Mouse (Mus musculus) limb, embryonic 14.5 days (tissue): Measurements from ENCODE around the gene Cma1. TPM values are rescaled to one million over a fixed set of nuclear protein-coding genes. Genes with fewer than 3 reads are reported as not detected.
A peak's percentile ranks its signal among the peaks of the same experiment; 100 is the strongest.

Source experiments
- ATAC-seq: fragments of 200-750 bp; cut with Nextera tagmentation; 2 replicates; pipeline ENCODE4 v1.8.0; 2017; ENCODE audit warnings: low read depth, moderate number of reproducible peaks, moderate TSS enrichment; ENCODE audit not compliant: low FRiP score
- DNase-seq: peaks from one replicate; pipeline ENCODE4 v3.0.0-alpha.2; 2015; ENCODE audit warnings: low spot score
- H3K27ac ChIP-seq: fragments of 300-500 bp; sonication (generic); replicated peaks from 2 replicates; pipeline ENCODE4 v1.5.1; 2014; ENCODE audit warnings: low read depth, mild to moderate bottlenecking, low read length, moderate library complexity, mixed read lengths
- H3K27me3 ChIP-seq: fragments of 300-500 bp; sonication (generic); 2 replicates; pipeline ENCODE4 v1.6.1; 2014; ENCODE audit warnings: low read length, mixed read lengths; ENCODE audit not compliant: control insufficient read depth, insufficient read depth
- H3K36me3 ChIP-seq: fragments of 300-500 bp; sonication (generic); 2 replicates; pipeline ENCODE4 v1.6.1; 2014; ENCODE audit warnings: mild to moderate bottlenecking, low read length, moderate library complexity, mixed read lengths; ENCODE audit not compliant: control insufficient read depth, insufficient read depth
- H3K4me1 ChIP-seq: fragments of 300-500 bp; sonication (generic); 2 replicates; pipeline ENCODE4 v1.6.1; 2014; ENCODE audit warnings: antibody characterized with exemption, low read length, mixed read lengths; ENCODE audit not compliant: control insufficient read depth, insufficient read depth
- H3K4me2 ChIP-seq: fragments of 300-500 bp; sonication (generic); replicated peaks from 2 replicates; pipeline ENCODE4 v1.6.1; 2014; ENCODE audit warnings: low read depth, mild to moderate bottlenecking, low read length, moderate library complexity; ENCODE audit not compliant: severe bottlenecking
- H3K4me3 ChIP-seq: fragments of 300-500 bp; sonication (generic); replicated peaks from 2 replicates; pipeline ENCODE4 v1.5.1; 2014; ENCODE audit warnings: low read length
- H3K9ac ChIP-seq: fragments of 300-500 bp; sonication (generic); 2 replicates; pipeline ENCODE4 v1.6.1; 2014; ENCODE audit warnings: mild to moderate bottlenecking, low read depth, low read length, moderate library complexity; ENCODE audit not compliant: severe bottlenecking
- H3K9me3 ChIP-seq: fragments of 300-500 bp; sonication (generic); 2 replicates; pipeline ENCODE4 v1.6.1; 2016; ENCODE audit warnings: low read length; ENCODE audit not compliant: control insufficient read depth
- POLR2A ChIP-seq: fragments of 200-500 bp; IDR thresholded peaks from 2 replicates; pipeline ENCODE4 v1.8.0; 2012; ENCODE audit warnings: inconsistent platforms, mild to moderate bottlenecking, moderate library complexity, borderline replicate concordance; ENCODE audit not compliant: insufficient read depth, insufficient read length; ENCODE audit errors: extremely low read depth
- WGBS: fragments of 180-500 bp; shearing (Covaris S2); extraction: QIAGEN DNeasy Blood & Tissue Kit; methylation state at CpG from one replicate; pipeline ENCODE4 v1.1.7; 2014; 5-methylcytosine and 5-hydroxymethylcytosine counted together
- polyA plus RNA-seq, 2 experiments: library from polyadenylated mRNA; depleted of rRNA in 1 of 2; stranded (reverse) in 1 of 2; unstranded in 1 of 2; fragments of >200 nt; fragmentation: Nextera tagmentation in 1 of 2; extraction: Ambion mirVana in 1 of 2; gene quantifications; 2 replicates each; pipeline versions ENCODE4 v1.2.1 to v1.2.3; 2012 to 2014

The Cma1 gene
- polyA plus RNA-seq, 2 experiments, result 75.4 to 211 TPM

DNA sequence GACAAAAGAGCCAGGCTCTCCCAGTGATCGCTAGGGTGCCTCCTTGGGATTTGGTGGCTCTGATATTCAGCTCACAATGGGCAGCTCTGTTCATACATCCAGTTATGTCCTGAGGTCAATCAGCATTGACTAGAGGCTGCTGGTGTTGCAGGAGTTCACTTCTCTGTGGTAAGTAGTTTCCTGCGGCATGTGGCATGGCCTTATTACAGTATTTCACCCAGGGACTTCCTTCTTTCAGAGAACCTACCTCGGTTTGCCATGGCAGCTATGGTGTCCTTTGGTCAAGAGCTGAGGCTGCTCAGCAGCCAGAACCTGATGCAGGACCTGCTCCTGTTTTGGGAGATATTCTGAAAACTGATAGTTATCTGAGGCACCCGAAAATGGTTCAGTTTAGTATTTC is 17.6 kb downstream of the Cma1 start:
- no peak overlapping the region for H3K4me2 ChIP-seq
- no peak overlapping the region for H3K9ac ChIP-seq
- no peaks in the 10 kb centered on the region for H3K4me1 ChIP-seq
- no peak for TF ChIP-seq POLR2A
- DNase-seq, result no peak
- no peaks in the 10 kb centered on the region for H3K9me3 ChIP-seq
- ATAC-seq, result no peak
- no peak overlapping the region for H3K27ac ChIP-seq
- H3K4me3 ChIP-seq, result no peak overlapping the region
- WGBS, result 85% methylated on average over 4 of the region's 4 CpGs
- no peaks in the 10 kb centered on the region for H3K36me3 ChIP-seq
- no peaks in the 10 kb centered on the region for H3K27me3 ChIP-seq

- Histone ChIP-seq H3K9me3 (no peaks in the 10 kb centered on the region), H3K27me3 (no peaks in the 10 kb centered on the region), H3K4me3 (no peak overlapping the region), H3K9ac (no peak overlapping the region), H3K4me1 (no peaks in the 10 kb centered on the region), H3K36me3 (no peaks in the 10 kb centered on the region), H3K4me2 (no peak overlapping the region), H3K27ac (no peak overlapping the region)
- ATAC-seq, result no peak
- WGBS, result 29% methylated on average over 7 of the region's 7 CpGs
- TF ChIP-seq POLR2A, result no peak
- no peak for DNase-seq
These were observed 21.8 kb downstream of the Cma1 start for GRCm38 (mm10) chr14:55922475-55923232.

GRCm38 (mm10) chr14:55918240-55919082 is 26.0 kb downstream of the Cma1 start:
- Histone ChIP-seq H3K4me3 (no peak overlapping the region), H3K4me1 (no peaks in the 10 kb centered on the region), H3K9me3 (no peaks in the 10 kb centered on the region), H3K36me3 (no peaks in the 10 kb centered on the region), H3K27me3 (no peaks in the 10 kb centered on the region), H3K27ac (no peak overlapping the region), H3K4me2 (no peak overlapping the region), H3K9ac (no peak overlapping the region)
- DNase-seq (peak; percentile 96), ATAC-seq (peak; percentile 75; the same call in 1 of the 2 replicates)
- no peak for TF ChIP-seq POLR2A
- 40% methylated on average over 14 of the region's 14 CpGs for WGBS

DNA sequence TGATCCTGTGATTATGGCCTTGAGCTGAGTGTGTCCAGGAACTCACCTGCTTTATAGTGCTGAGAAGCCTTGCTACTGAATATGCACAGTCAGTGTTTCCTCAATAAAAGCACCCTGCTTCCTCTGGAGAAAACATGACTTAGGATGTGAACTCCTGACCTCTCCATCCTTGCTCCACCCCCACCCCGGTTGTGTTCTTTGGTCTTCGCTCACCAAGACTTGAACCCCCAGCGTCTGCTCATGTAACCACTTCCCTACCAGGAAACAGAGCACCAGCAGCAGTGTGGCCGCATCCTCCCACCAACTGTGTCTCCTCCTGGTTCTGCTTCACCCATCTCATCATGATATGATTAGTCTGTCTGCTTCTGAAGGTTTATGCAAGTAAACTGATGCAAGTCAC is 31.1 kb downstream of the Cma1 start:
- Histone ChIP-seq H3K4me3 (no peak overlapping the region), H3K9me3 (no peaks in the 10 kb centered on the region), H3K4me1 (no peaks in the 10 kb centered on the region), H3K36me3 (no peaks in the 10 kb centered on the region), H3K27me3 (no peaks in the 10 kb centered on the region), H3K4me2 (no peak overlapping the region), H3K9ac (no peak overlapping the region), H3K27ac (no peak overlapping the region)
- DNase-seq, result no peak
- ATAC-seq, result no peak
- 29% methylated on average over 4 of the region's 4 CpGs for WGBS
- TF ChIP-seq POLR2A, result no peak

DNA sequence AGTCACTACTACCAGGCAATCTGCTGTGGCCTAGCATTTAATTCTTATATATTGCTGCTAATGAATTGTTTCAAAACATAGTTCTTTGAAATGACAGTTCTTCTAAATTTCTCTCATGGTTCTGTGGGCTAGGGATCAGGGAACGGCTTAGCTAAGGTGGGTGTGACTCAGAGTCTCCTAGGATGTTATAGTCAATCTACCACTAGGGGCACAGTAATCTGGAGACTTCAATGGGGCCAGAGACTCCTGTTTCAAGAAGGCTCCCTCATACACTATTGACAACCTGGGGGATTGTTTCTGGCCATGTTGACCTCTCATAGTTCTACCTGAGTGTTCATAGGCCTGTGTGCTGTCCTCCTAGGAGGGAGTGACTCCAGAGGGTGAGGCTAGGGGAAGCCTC is 39.0 kb downstream of the Cma1 start:
- Histone ChIP-seq H3K4me1 (peaks cover 7% of the 10 kb centered on the region; the same call in 1 of the 2 replicates), H3K27me3 (no peaks in the 10 kb centered on the region), H3K9me3 (no peaks in the 10 kb centered on the region), H3K27ac (no peak overlapping the region), H3K4me2 (no peak overlapping the region), H3K4me3 (no peak overlapping the region), H3K36me3 (no peaks in the 10 kb centered on the region), H3K9ac (no peak overlapping the region)
- TF ChIP-seq POLR2A, result no peak
- ATAC-seq (no peak), DNase-seq (no peak)
- 48% methylated on average over 1 of the region's 1 CpGs for WGBS
